Mouse (Mus musculus) C2C12 (cell line): ENCODE data around the gene B230118H07Rik. TPM values are rescaled to one million over a fixed set of nuclear protein-coding genes. Genes with fewer than 3 reads are reported as not detected.

Experiments used
- H3K27me3 ChIP-seq: one replicate; pipeline ENCODE4 v1.6.1; 2011; ENCODE audit not compliant: control insufficient read depth, insufficient read depth, insufficient read length
- H3K36me3 ChIP-seq: one replicate; pipeline ENCODE4 v1.6.1; 2011; ENCODE audit not compliant: control insufficient read depth, insufficient read depth
- H3K4me3 ChIP-seq: one replicate; pipeline ENCODE4 v1.5.1; 2011; ENCODE audit warnings: mild to moderate bottlenecking, control low read depth; ENCODE audit not compliant: poor library complexity, insufficient read depth, severe bottlenecking
- H3K79me2 ChIP-seq: one replicate; pipeline ENCODE4 v1.6.1; 2011; ENCODE audit not compliant: control insufficient read depth, insufficient read depth
- H3K79me3 ChIP-seq: one replicate; pipeline ENCODE4 v1.6.1; 2011; ENCODE audit warnings: low read depth, control low read depth
- H3ac ChIP-seq: one replicate; pipeline ENCODE3; 2011; ENCODE audit warnings: low read depth; ENCODE audit not compliant: control insufficient read depth, insufficient read length
- CEBPB ChIP-seq: IDR thresholded peaks from one replicate; pipeline ENCODE4 v1.6.1; 2011; ENCODE audit warnings: low read depth, mild to moderate bottlenecking, control low read depth, moderate library complexity
- CTCF ChIP-seq: IDR thresholded peaks from one replicate; pipeline ENCODE4 v1.5.1; 2011; ENCODE audit not compliant: control insufficient read depth, insufficient read depth, insufficient read length
- FOSL1 ChIP-seq: IDR thresholded peaks from one replicate; pipeline ENCODE4 v1.8.0; 2011; ENCODE audit warnings: mild to moderate bottlenecking, low read length; ENCODE audit not compliant: poor library complexity, insufficient read depth, severe bottlenecking
- MAX ChIP-seq: IDR thresholded peaks from one replicate; pipeline ENCODE4 v1.6.1; 2011; ENCODE audit warnings: mild to moderate bottlenecking, control low read depth
- MYOD1 ChIP-seq: IDR thresholded peaks from one replicate; pipeline ENCODE4 v1.6.1; 2011; ENCODE audit warnings: low read depth; ENCODE audit not compliant: control insufficient read depth, insufficient read length
- MYOG ChIP-seq: IDR thresholded peaks from one replicate; pipeline ENCODE4 v1.6.1; 2011; ENCODE audit not compliant: control insufficient read depth, insufficient read length; ENCODE audit errors: extremely low read depth
- USF1 ChIP-seq: IDR thresholded peaks from one replicate; pipeline ENCODE4 v1.6.1; 2011; ENCODE audit warnings: low read depth, mild to moderate bottlenecking, control low read depth, moderate library complexity
- long read RNA-seq, 2 experiments: library from polyadenylated mRNA; unstranded; transcript quantifications; one replicate each; pipeline ENCODE4 v2.0.0; 2019 to 2020
- polyA plus RNA-seq: library from polyadenylated mRNA; unstranded; fragments of >200 nt; fragmentation: generic; extraction: Trizol; gene quantifications from one replicate; pipeline ENCODE4 v1.2.1, GENCODE M21; 2012; ENCODE audit warnings: missing spikeins

B230118H07Rik gene
- polyA plus RNA-seq, result 13.6 TPM
- long read RNA-seq, experiment 1, transcript B230118H07Rik-203 (7 exons, 2,273 nt), result major isoform, 36 of 52 reads
- long read RNA-seq, experiment 1, partial matches to known transcripts, result 5 of 52 reads
- long read RNA-seq, experiment 1, other reads (novel, unspliced or antisense), result 10 of 52 reads
- long read RNA-seq, experiment 2, transcript B230118H07Rik-203 (7 exons, 2,273 nt), result major isoform, 7 of 7 reads
- long read RNA-seq, experiment 2, partial matches to known transcripts, result 0 of 7 reads
- long read RNA-seq, experiment 2, other reads (novel, unspliced or antisense), result 0 of 7 reads

GRCm38 (mm10) chr2:101649114-101649671 lies at the start of gene B230118H07Rik, which contains the start of gene Rag1:
Gene B230118H07Rik, minus strand, starts transcription at chr2:101649532.
Gene Rag1, minus strand, starts transcription at chr2:101649501.
- TF ChIP-seq FOSL1 (no peak), CEBPB (no peak)
- H3K27me3 ChIP-seq, result peaks cover 12% of the 10 kb centered on the region
- no peaks in the 10 kb centered on the region for H3K79me3 ChIP-seq
- H3K4me3 ChIP-seq, result no peak within 1 kb of the TSS
- H3K79me2 ChIP-seq, result no peaks in the 10 kb centered on the region
- H3K36me3 ChIP-seq, result no peaks in the 10 kb centered on the region
- H3ac ChIP-seq, result no peak within 1 kb of the TSS

GRCm38 (mm10) chr2:101695584-101695983 lies 46.3 kb upstream of the B230118H07Rik start:
- Histone ChIP-seq H3K27me3 (no peaks in the 10 kb centered on the region), H3K4me3 (no peak overlapping the region), H3ac (no peak overlapping the region), H3K79me3 (no peaks in the 10 kb centered on the region), H3K36me3 (peaks cover 70% of the 10 kb centered on the region), H3K79me2 (no peaks in the 10 kb centered on the region)
- TF ChIP-seq MYOG, result no peak
- no peak for TF ChIP-seq USF1
- TF ChIP-seq FOSL1, result no peak
- TF ChIP-seq MAX, result no peak
- TF ChIP-seq MYOD1, result no peak

- no peak overlapping the region for H3K4me3 ChIP-seq
- no peaks in the 10 kb centered on the region for H3K79me3 ChIP-seq
- no peaks in the 10 kb centered on the region for H3K27me3 ChIP-seq
- H3K79me2 ChIP-seq, result no peaks in the 10 kb centered on the region
- TF ChIP-seq MYOG (no peak), CTCF (no peak), MAX (no peak), USF1 (no peak), FOSL1 (no peak), CEBPB (no peak), MYOD1 (no peak)
- H3K36me3 ChIP-seq, result peaks cover 77% of the 10 kb centered on the region
- H3ac ChIP-seq, result no peak overlapping the region
Measured at GRCm38 (mm10) chr2:101693577-101694215, 44.4 kb upstream of the B230118H07Rik start.

- H3K27me3 ChIP-seq, result no peaks in the 10 kb centered on the region
- H3K4me3 ChIP-seq, result no peak overlapping the region
- no peaks in the 10 kb centered on the region for H3K79me3 ChIP-seq
- peaks cover 70% of the 10 kb centered on the region for H3K36me3 ChIP-seq
- H3K79me2 ChIP-seq, result no peaks in the 10 kb centered on the region
- TF ChIP-seq CEBPB, result no peak
- TF ChIP-seq MYOG, result no peak
- no peak for TF ChIP-seq CTCF
- no peak for TF ChIP-seq USF1
- no peak for TF ChIP-seq MAX
- no peak for TF ChIP-seq FOSL1
- no peak for TF ChIP-seq MYOD1
- H3ac ChIP-seq, result no peak overlapping the region
Measured at GRCm38 (mm10) chr2:101693043-101693442, 43.7 kb upstream of the B230118H07Rik start.

- Histone ChIP-seq H3K36me3 (peaks cover 73% of the 10 kb centered on the region), H3K79me2 (no peaks in the 10 kb centered on the region), H3K4me3 (no peak overlapping the region), H3K79me3 (no peaks in the 10 kb centered on the region), H3ac (no peak overlapping the region), H3K27me3 (no peaks in the 10 kb centered on the region)
- TF ChIP-seq CEBPB, result no peak
Measured at GRCm38 (mm10) chr2:101690252-101690827, 41.0 kb upstream of the B230118H07Rik start.

GRCm38 (mm10) chr2:101688011-101688410 lies 38.7 kb upstream of the B230118H07Rik start:
- Histone ChIP-seq H3ac (no peak overlapping the region), H3K27me3 (no peaks in the 10 kb centered on the region), H3K79me2 (peaks cover 6% of the 10 kb centered on the region), H3K79me3 (peaks cover 2% of the 10 kb centered on the region), H3K36me3 (peaks cover 77% of the 10 kb centered on the region), H3K4me3 (no peak overlapping the region)
- TF ChIP-seq USF1 (no peak), MYOD1 (no peak), MAX (no peak), CTCF (no peak), MYOG (no peak), CEBPB (no peak), FOSL1 (no peak)
